Mouse (Mus musculus) forebrain, embryonic 13.5 days (tissue): ENCODE measurements at regions not wholly inside any gene's neighbourhood (a gene's known extent, or its start where the extent isn't known, plus 50 kb on each side); places are given as distances from the start of the nearest gene placed in this dataset.

ENCODE experiments used
- ATAC-seq: fragments of 200-750 bp; cut with Nextera tagmentation; 2 replicates; pipeline ENCODE4 v1.8.0; 2017
- H3K27ac ChIP-seq: fragments of 300-500 bp; sonication (generic); 2 replicates; pipeline ENCODE4 v1.5.1; 2015; ENCODE audit warnings: inconsistent platforms, mild to moderate bottlenecking, moderate library complexity
- H3K27me3 ChIP-seq: fragments of 300-500 bp; sonication (generic); 2 replicates; pipeline ENCODE4 v1.6.1; 2015; ENCODE audit warnings: mild to moderate bottlenecking, inconsistent platforms
- H3K36me3 ChIP-seq: fragments of 300-500 bp; sonication (generic); 2 replicates; pipeline ENCODE4 v1.6.1; 2015; ENCODE audit warnings: mild to moderate bottlenecking, inconsistent platforms; ENCODE audit not compliant: poor library complexity, severe bottlenecking
- H3K4me1 ChIP-seq: fragments of 300-500 bp; sonication (generic); 2 replicates; pipeline ENCODE4 v1.6.1; 2015; ENCODE audit warnings: inconsistent platforms
- H3K4me2 ChIP-seq: fragments of 300-500 bp; sonication (generic); 2 replicates; pipeline ENCODE4 v1.6.1; 2015; ENCODE audit warnings: inconsistent platforms, mild to moderate bottlenecking, moderate library complexity
- H3K4me3 ChIP-seq: fragments of 300-500 bp; sonication (generic); 2 replicates; pipeline ENCODE4 v1.5.1; 2015; ENCODE audit warnings: mild to moderate bottlenecking, inconsistent platforms
- H3K9ac ChIP-seq: fragments of 300-500 bp; sonication (generic); 2 replicates; pipeline ENCODE4 v1.6.1; 2015; ENCODE audit warnings: mild to moderate bottlenecking, inconsistent platforms
- H3K9me3 ChIP-seq: fragments of 300-500 bp; sonication (generic); replicated peaks from 2 replicates; pipeline ENCODE4 v1.6.1; 2016; ENCODE audit warnings: inconsistent platforms
- WGBS: fragments of 180-500 bp; shearing (Covaris S2); methylation state at CpG from one replicate; pipeline ENCODE4 v1.1.7; 2015; 5-methylcytosine and 5-hydroxymethylcytosine counted together

- H3K9me3 ChIP-seq, result no peaks in the 10 kb centered on the region
- no peak overlapping the region for H3K27ac ChIP-seq
- H3K4me1 ChIP-seq, result 0 out of 2 replicates have a peak, but pooled peaks cover 4% of the 10 kb centered on the region
- H3K4me2 ChIP-seq, result no peak overlapping the region
- no peak overlapping the region for H3K9ac ChIP-seq
- H3K36me3 ChIP-seq, result no peaks in the 10 kb centered on the region
- 59% methylated on average over 5 of the region's 5 CpGs for WGBS
- H3K27me3 ChIP-seq, result no peaks in the 10 kb centered on the region
- peak; percentile 74 for ATAC-seq
- no peak overlapping the region for H3K4me3 ChIP-seq
These were observed 67.2 kb upstream of the Vav3 start for GRCm38 (mm10) chr3:109273074-109273801.

GRCm38 (mm10) chr3:109273802-109274155, 66.7 kb upstream of the Vav3 start:
- WGBS, result 79% methylated on average over 4 of the region's 4 CpGs
- ATAC-seq, result no peak

GRCm38 (mm10) chr3:109279086-109279485, 61.4 kb upstream of the Vav3 start:
- Histone ChIP-seq H3K36me3 (no peaks in the 10 kb centered on the region), H3K9me3 (no peaks in the 10 kb centered on the region), H3K9ac (no peak overlapping the region), H3K4me3 (no peak overlapping the region), H3K4me1 (no peaks in the 10 kb centered on the region), H3K27me3 (no peaks in the 10 kb centered on the region), H3K27ac (no peak overlapping the region), H3K4me2 (no peak overlapping the region)
- 39% methylated on average over 1 of the region's 1 CpGs for WGBS
- no peak for ATAC-seq

More at GRCm38 (mm10) chr3:109273802-109274155, 66.7 kb upstream of the Vav3 start:
- Histone ChIP-seq H3K36me3 (no peaks in the 10 kb centered on the region), H3K27me3 (no peaks in the 10 kb centered on the region), H3K9ac (no peak overlapping the region), H3K4me2 (no peak overlapping the region), H3K4me1 (0 out of 2 replicates have a peak, but pooled peaks cover 4% of the 10 kb centered on the region), H3K27ac (no peak overlapping the region), H3K4me3 (no peak overlapping the region), H3K9me3 (no peaks in the 10 kb centered on the region)

- no peak overlapping the region for H3K4me3 ChIP-seq
- H3K36me3 ChIP-seq, result no peaks in the 10 kb centered on the region
- H3K4me1 ChIP-seq, result no peaks in the 10 kb centered on the region
- H3K9ac ChIP-seq, result no peak overlapping the region
- H3K27me3 ChIP-seq, result no peaks in the 10 kb centered on the region
- H3K9me3 ChIP-seq, result no peaks in the 10 kb centered on the region
- ATAC-seq, result no peak
- H3K27ac ChIP-seq, result no peak overlapping the region
- 96% methylated on average over 1 of the region's 1 CpGs for WGBS
- H3K4me2 ChIP-seq, result no peak overlapping the region
These were observed 53.9 kb upstream of the Vav3 start for GRCm38 (mm10) chr3:109286590-109286989.
